Mouse (Mus musculus) cerebellum, adult 2 months (tissue): ENCODE measurements around the gene Timmdc1. TPM values are rescaled to one million over a fixed set of nuclear protein-coding genes. Genes with fewer than 3 reads are reported as not detected.
A peak's percentile ranks its signal among the peaks of the same experiment; 100 is the strongest.

ENCODE experiments used
- DNase-seq, 2 experiments: peaks; one replicate each; pipeline ENCODE4 v3.0.0; 2021
- H3K27ac ChIP-seq: fragments of 200-500 bp; 2 replicates; pipeline ENCODE4 v1.5.1; 2012; ENCODE audit warnings: low read length, control low read depth, inconsistent platforms; ENCODE audit not compliant: insufficient read depth
- H3K27me3 ChIP-seq: fragments of 200-500 bp; 2 replicates; pipeline ENCODE4 v1.6.1; 2012; ENCODE audit warnings: inconsistent platforms, mild to moderate bottlenecking, low read length, moderate library complexity; ENCODE audit not compliant: control insufficient read depth, insufficient read depth
- H3K4me1 ChIP-seq: fragments of 200-500 bp; 2 replicates; pipeline ENCODE4 v1.6.1; 2011; ENCODE audit warnings: low read length; ENCODE audit not compliant: control insufficient read depth, insufficient read depth
- H3K4me3 ChIP-seq: fragments of 200-500 bp; replicated peaks from 2 replicates; pipeline ENCODE3; 2011; ENCODE audit warnings: mild to moderate bottlenecking, low read depth, low read length, control low read depth; ENCODE audit not compliant: insufficient read depth
- CTCF ChIP-seq: fragments of 200-500 bp; IDR thresholded peaks from 2 replicates; pipeline ENCODE4 v1.5.1; 2011; ENCODE audit warnings: low read depth, mild to moderate bottlenecking, control low read depth, low read length, moderate library complexity, borderline replicate concordance; ENCODE audit not compliant: insufficient read depth
- POLR2A ChIP-seq: fragments of 200-500 bp; IDR thresholded peaks from 2 replicates; pipeline ENCODE4 v1.6.1; 2011; ENCODE audit warnings: low read length, control low read depth, borderline replicate concordance; ENCODE audit not compliant: insufficient read depth
- WGBS: fragments of 180-500 bp; shearing (Covaris S2); methylation state at CpG from one replicate; pipeline ENCODE4 v1.1.7; 2018; 5-methylcytosine and 5-hydroxymethylcytosine counted together
- polyA plus RNA-seq: library from polyadenylated mRNA; depleted of rRNA; stranded (reverse); fragments of >200 nt; gene quantifications from 2 replicates; pipeline ENCODE4 v1.2.3, GENCODE M21; 2012

Timmdc1 gene
- polyA plus RNA-seq, 1 experiment: 19.9 TPM

DNA sequence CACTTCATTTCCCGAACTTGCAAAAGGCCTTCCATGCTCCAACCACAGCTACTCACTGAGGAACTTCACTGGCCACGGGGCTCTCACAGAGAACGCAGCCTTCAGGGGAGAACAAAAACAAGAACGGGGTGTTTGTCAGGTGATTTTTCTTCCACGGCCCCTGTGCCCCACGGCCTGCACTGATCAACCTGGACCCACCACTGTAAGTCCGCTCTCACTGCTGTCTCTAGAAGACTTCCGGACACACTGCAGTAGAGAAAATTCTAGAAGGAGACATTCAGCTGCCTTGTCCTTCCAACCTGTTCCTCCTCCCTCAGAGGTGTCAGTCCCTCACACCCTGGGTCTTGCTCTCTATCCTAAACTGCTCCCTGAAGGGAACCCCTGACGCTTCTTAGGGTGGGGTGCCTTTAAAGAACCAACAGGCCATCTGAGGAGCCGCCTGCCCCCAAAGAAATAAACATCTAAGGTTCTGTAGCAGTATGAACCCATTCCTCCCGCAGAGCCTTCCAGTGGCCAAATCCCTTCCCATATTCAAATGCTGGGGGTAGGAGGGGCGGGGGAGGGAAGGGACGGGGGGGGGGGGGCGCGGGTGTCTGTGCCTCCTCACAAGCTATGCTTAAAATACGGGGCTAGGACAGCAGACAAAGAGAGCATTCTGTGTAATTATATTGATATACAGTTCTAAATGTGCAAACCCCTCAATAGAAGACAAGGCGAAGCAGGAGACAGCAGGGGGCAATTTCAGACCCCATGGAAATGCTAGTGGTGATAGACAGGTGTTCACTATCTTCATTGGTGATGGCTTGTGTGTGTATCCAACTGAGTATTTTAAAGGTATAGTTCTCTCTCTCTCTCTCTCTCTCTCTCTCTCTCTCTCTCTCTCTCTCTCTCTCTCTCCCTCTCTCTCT lies 66.7 kb downstream of the Timmdc1 start, which contains the start of gene Cd80:
TSS of gene Cd80 (plus strand) at position 51 of the 908 bp plus-strand sequence.
- Histone ChIP-seq H3K27ac (no peak within 1 kb of the TSS), H3K4me3 (no peak within 1 kb of the TSS), H3K27me3 (no peaks in the 10 kb centered on the region; the same call in 1 of the 2 replicates), H3K4me1 (no peaks in the 10 kb centered on the region)
- no peak for DNase-seq
- WGBS: 70% methylated on average over 17 of the region's 17 CpGs
- no peak for TF ChIP-seq CTCF
- TF ChIP-seq POLR2A: no peak

DNA sequence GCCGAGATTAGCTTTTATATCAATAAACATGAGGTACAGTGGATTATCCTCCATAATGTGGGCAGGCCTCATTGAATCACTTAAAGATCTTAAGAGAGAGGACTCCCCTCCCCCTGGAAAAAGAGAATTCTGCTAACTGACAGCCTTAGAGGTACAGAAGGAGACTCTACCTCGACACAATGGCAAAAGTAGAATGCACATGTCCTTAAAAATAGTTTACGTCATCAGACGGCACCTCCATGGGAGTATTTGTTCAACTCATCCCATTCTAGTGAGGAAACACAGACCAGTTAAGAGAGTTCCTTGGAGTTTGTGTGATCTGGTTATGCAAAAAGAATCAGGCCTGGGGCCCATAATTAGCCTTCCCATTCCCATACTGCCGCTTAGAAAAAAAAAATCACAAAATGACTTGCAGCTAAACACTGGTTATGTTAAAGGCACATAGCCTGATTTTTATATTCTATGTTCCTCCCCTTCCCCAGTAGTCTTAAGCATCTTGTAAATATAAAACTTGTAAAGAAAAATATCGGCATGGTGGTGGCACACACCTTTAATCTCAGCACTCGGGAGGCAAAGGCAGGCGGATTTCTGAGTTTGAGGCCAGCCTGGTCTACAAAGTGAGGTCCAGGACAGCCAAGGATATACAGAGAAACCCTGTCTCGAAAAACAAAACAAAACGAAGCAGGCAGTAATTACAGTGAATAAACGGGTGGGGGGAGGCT lies 67.8 kb downstream of the Timmdc1 start:
- 82% methylated on average over 11 of the region's 11 CpGs for WGBS
- no peak for DNase-seq
- TF ChIP-seq POLR2A (no peak), CTCF (no peak)
- H3K27me3 ChIP-seq: no peaks in the 10 kb centered on the region; the same call in 1 of the 2 replicates
- no peak overlapping the region for H3K27ac ChIP-seq
- H3K4me3 ChIP-seq: no peak overlapping the region
- H3K4me1 ChIP-seq: no peaks in the 10 kb centered on the region

DNA sequence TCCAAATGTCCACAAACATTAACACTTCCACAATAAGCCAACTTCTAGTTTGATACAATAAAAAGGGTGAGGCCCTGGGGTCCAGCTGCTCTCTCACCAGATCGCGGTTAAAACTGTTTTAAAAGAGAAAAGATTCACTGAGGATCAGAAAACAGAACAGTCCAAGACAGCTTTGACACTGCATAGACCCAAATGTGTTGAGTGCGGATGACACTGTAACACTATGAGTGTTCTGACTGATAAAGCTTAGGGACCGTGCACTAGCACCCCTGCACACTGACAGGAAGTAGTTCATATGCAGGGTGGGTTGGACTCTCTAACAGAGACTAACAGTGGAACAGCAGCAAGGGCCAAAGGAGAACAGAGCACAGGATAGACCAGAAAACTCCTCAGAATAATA lies 68.5 kb downstream of the Timmdc1 start:
- Histone ChIP-seq H3K4me3 (no peak overlapping the region), H3K4me1 (no peaks in the 10 kb centered on the region), H3K27ac (no peak overlapping the region), H3K27me3 (no peaks in the 10 kb centered on the region; the same call in 1 of the 2 replicates)
- DNase-seq: no peak
- 96% methylated on average over 4 of the region's 4 CpGs for WGBS
- TF ChIP-seq CTCF (no peak), POLR2A (no peak)

DNA sequence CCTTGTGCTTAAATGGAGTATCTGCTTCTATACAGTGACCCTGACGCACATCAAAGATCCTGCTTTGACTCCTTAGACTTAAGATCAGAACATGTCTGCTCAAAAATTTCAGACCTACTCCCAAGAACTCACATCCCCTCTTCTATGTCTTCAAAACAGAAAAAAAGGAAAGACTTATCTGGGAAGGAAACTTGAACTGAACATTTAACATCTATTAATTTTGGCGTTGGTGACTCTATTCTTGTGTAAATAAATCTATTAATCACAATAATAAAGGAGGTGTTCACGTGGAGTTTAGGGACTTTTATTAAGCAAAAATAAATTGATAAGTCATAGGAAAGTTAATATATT lies 69.3 kb downstream of the Timmdc1 start:
- no peaks in the 10 kb centered on the region for H3K27me3 ChIP-seq
- 33% methylated on average over 3 of the region's 3 CpGs for WGBS

DNA sequence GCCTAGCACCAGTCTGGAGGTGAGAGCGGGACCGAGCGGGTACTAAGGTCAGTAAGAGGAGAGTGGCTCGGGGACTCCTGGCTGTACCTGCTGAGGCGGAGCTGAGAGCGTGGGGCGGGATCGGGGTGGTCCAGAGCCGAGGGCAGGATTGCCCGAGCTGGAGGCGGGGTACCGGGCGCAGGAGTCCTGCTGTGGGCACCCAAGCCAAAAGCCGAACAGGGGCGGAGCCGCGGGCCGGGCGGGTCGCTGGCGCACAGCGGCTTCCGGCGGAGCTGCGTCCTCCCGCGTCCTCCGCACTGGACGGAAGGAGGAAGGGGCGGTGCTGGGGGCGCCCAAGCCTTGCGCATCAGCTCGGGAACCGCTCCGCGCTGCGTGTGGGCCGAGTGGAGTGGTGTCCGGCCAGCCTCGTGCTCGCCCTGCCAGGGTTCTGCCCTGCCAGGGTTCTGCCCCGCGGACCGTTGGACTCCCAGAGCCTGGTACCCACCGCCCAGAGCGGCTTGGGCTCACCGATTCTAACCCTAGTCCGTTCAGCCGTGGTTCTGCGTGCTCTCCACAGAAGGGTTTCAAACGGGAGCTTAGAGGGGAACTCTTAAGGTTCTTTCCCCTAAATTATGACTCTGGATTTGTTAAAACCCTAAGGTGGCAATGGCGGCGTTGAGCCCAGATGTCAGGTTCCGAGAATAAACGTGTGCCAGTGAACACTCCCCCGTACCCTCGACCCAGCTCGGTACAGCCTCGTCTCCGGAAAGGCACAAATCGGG lies 69.8 kb downstream of the Timmdc1 start, which contains the start of gene Adprh:
TSS of gene Adprh (minus strand) at position 262 of the 761 bp plus-strand sequence.
- H3K4me1 ChIP-seq: no peaks in the 10 kb centered on the region
- DNase-seq: peak; percentile 93
- H3K27me3 ChIP-seq: no peaks in the 10 kb centered on the region
- peak within 1 kb of the TSS; percentile 84 for H3K27ac ChIP-seq
- TF ChIP-seq CTCF: no peak
- peak; percentile 89 for TF ChIP-seq POLR2A
- H3K4me3 ChIP-seq: peak within 1 kb of the TSS; percentile 66
- under 1% methylated on average over 50 of the region's 61 CpGs for WGBS

More for the DNA sequence above, 69.3 kb downstream of the Timmdc1 start:
- no peaks in the 10 kb centered on the region for H3K4me1 ChIP-seq
- H3K4me3 ChIP-seq: peak overlapping the region; percentile 66
- no peak for DNase-seq
- TF ChIP-seq CTCF (no peak), POLR2A (no peak)
- H3K27ac ChIP-seq: peak overlapping the region; percentile 84

DNA sequence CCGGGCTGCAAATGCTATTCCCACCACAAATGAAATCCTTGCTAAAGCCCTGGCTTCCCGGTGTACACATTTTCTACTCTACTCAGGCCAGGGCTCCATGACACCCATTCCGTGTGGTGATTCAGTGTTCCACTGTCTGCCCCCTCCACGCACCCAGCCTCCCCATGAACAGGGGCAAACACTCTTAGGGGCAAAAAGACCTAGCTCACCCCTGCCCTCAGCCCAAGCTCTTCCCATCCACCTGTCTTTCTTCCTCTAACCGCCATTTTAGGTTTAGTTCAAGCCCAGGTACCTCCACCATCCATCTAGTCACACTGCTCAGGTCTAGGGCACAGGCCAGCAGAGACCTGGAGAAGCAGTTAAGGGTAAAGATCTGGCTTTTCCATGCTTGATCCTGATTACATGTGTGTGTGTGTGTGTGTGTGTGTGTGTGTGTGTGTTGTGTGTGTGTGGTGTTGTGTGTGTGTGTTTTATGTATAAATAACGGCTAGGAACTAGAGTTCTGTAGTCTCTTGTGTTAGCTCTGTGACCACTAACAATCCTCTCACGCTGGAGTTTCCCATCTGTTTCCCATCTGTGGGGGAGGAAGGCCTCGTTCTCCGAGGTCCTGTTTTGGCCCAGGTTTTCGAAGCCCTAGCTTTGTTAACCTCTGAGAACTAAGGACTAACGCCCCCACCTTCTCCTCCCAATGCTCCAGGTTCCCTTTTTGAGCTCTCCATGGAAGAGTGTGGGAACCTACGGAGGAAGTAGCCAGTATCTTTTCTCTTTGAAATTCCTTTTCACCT lies 70.8 kb downstream of the Timmdc1 start:
- DNase-seq: peak in 1 of 2 experiments; percentile 36
- no peak for TF ChIP-seq CTCF
- TF ChIP-seq POLR2A: no peak
- Histone ChIP-seq H3K4me3 (peak overlapping the region; percentile 66), H3K27ac (peak overlapping the region; percentile 55; the same call in 1 of the 2 replicates), H3K4me1 (no peaks in the 10 kb centered on the region), H3K27me3 (no peaks in the 10 kb centered on the region)
- 34% methylated on average over 12 of the region's 12 CpGs for WGBS

DNA sequence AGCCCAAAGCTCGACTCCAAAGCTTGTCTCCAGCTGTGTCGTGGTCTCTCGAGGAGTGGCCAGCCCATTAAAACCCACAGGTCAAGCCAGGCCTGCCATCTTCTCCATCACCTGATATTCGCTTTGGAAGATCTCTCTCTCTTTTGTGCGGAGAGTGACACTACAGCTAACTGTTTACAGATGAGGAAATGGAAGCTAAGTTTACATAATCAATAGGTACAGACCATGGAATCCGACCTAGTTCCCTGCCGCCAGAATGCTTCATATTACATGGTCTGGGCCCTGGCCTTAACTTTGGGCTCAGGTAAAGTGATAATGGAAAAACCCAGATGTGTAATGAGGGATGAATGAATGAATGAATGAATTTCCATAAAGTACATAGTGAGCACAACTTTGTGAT lies 71.8 kb downstream of the Timmdc1 start:
- Histone ChIP-seq H3K4me1 (no peaks in the 10 kb centered on the region), H3K27me3 (no peaks in the 10 kb centered on the region), H3K4me3 (no peak overlapping the region), H3K27ac (no peak overlapping the region)
- WGBS: 82% methylated on average over 7 of the region's 7 CpGs
- no peak for DNase-seq
- TF ChIP-seq POLR2A (no peak), CTCF (no peak)
